Comparison of ENCODE assay signal across 8 mouse cellular contexts in genomic region chr14:79970165-79970564, GRCm38 (mm10). TPM values are rescaled to one million over a fixed set of nuclear protein-coding genes. Genes with fewer than 3 reads are reported as not detected.
DNase-seq lines count a peak whose midpoint lies in the region; ATAC-seq and TF ChIP-seq lines count a peak whose summit lies in the region.

No protein-coding gene starts in this region.

- TF ChIP-seq CTCF in layer of hippocampus, adult 2 months (conservative IDR thresholded peaks at IDR 0.05), result no peak
- no peak for TF ChIP-seq CTCF in intestine, postnatal 0 days (IDR thresholded peaks at IDR 0.05; ENCODE audit: low read depth)

- no peaks in the 10 kb centered on the region for H3K36me3 ChIP-seq in forebrain, embryonic 13.5 days (ENCODE audit: poor library complexity, severe bottlenecking)
- H3K36me3 ChIP-seq in forebrain, embryonic 12.5 days (replicated peaks), result no peaks in the 10 kb centered on the region
- H3K36me3 ChIP-seq in intestine, postnatal 0 days (ENCODE audit: control insufficient read depth, insufficient read depth), result no peaks in the 10 kb centered on the region
- no peaks in the 10 kb centered on the region for H3K36me3 ChIP-seq in liver, embryonic 11.5 days (ENCODE audit: control insufficient read depth, insufficient read depth, low read length)

- H3K4me1 ChIP-seq in forebrain, embryonic 13.5 days, result peaks cover 16% of the 10 kb centered on the region
- no peaks in the 10 kb centered on the region; the same call in 1 of the 2 replicates for H3K4me1 ChIP-seq in forebrain, embryonic 12.5 days
- no peaks in the 10 kb centered on the region for H3K4me1 ChIP-seq in intestine, postnatal 0 days (replicated peaks; ENCODE audit: control insufficient read depth, insufficient read depth, low read length)
- H3K4me1 ChIP-seq in liver, embryonic 11.5 days (replicated peaks; ENCODE audit: control insufficient read depth, insufficient read depth, low read length), result no peaks in the 10 kb centered on the region

- no peak overlapping the region for H3K4me2 ChIP-seq in forebrain, embryonic 13.5 days
- no peak overlapping the region for H3K4me2 ChIP-seq in forebrain, embryonic 12.5 days
- H3K4me2 ChIP-seq in intestine, postnatal 0 days (replicated peaks; ENCODE audit: low read depth), result no peak overlapping the region
- H3K4me2 ChIP-seq in liver, embryonic 11.5 days, result no peak overlapping the region

- H3K9ac ChIP-seq in forebrain, embryonic 13.5 days, result no peak overlapping the region
- no peak overlapping the region for H3K9ac ChIP-seq in forebrain, embryonic 12.5 days
- no peak overlapping the region for H3K9ac ChIP-seq in intestine, postnatal 0 days (ENCODE audit: low read depth, low read length)
- H3K9ac ChIP-seq in liver, embryonic 11.5 days (ENCODE audit: low read depth, low read length), result no peak overlapping the region

- no peaks in the 10 kb centered on the region for H3K9me3 ChIP-seq in forebrain, embryonic 13.5 days (replicated peaks)
- no peaks in the 10 kb centered on the region for H3K9me3 ChIP-seq in forebrain, embryonic 12.5 days
- H3K9me3 ChIP-seq in intestine, postnatal 0 days (ENCODE audit: control insufficient read depth), result no peaks in the 10 kb centered on the region
- no peaks in the 10 kb centered on the region for H3K9me3 ChIP-seq in liver, embryonic 11.5 days (ENCODE audit: control insufficient read depth, low read length)

- peak; percentile 84 for ATAC-seq in forebrain, embryonic 13.5 days
- ATAC-seq in forebrain, embryonic 12.5 days (ENCODE audit: low FRiP score), result no peak
- no peak for ATAC-seq in megakaryocyte-erythroid progenitor cell, adult 5-6 weeks (replicated peaks; ENCODE audit: low FRiP score, low TSS enrichment, poor library complexity, severe bottlenecking)
- no peak for ATAC-seq in intestine, postnatal 0 days
- no peak for ATAC-seq in liver, embryonic 11.5 days (replicated peaks; ENCODE audit: low FRiP score)

- H3K4me3 ChIP-seq in forebrain, embryonic 13.5 days, result no peak overlapping the region
- H3K4me3 ChIP-seq in forebrain, embryonic 12.5 days (replicated peaks), result no peak overlapping the region
- H3K4me3 ChIP-seq in layer of hippocampus, adult 2 months, result no peak overlapping the region
- no peak overlapping the region for H3K4me3 ChIP-seq in intestine, postnatal 0 days (ENCODE audit: low read depth, low read length)
- H3K4me3 ChIP-seq in liver, embryonic 11.5 days (ENCODE audit: low read depth, low read length), result no peak overlapping the region

- 69% methylated on average over 3 of the region's 3 CpGs for WGBS in forebrain, embryonic 13.5 days
- WGBS in forebrain, embryonic 12.5 days, result 81% methylated on average over 3 of the region's 3 CpGs
- WGBS in intestine, postnatal 0 days, result 78% methylated on average over 3 of the region's 3 CpGs
- WGBS in liver, embryonic 11.5 days, result 67% methylated on average over 3 of the region's 3 CpGs

- H3K27me3 ChIP-seq in forebrain, embryonic 13.5 days, result no peaks in the 10 kb centered on the region
- no peaks in the 10 kb centered on the region for H3K27me3 ChIP-seq in forebrain, embryonic 12.5 days
- H3K27me3 ChIP-seq in intestine, postnatal 0 days (replicated peaks; ENCODE audit: control insufficient read depth, insufficient read depth, low read length), result no peaks in the 10 kb centered on the region
- H3K27me3 ChIP-seq in liver, embryonic 11.5 days (replicated peaks; ENCODE audit: control insufficient read depth, insufficient read depth, low read length), result no peaks in the 10 kb centered on the region

- peak; percentile 15 for DNase-seq in ovary, adult 18-20 months (ENCODE audit: low spot score)
- DNase-seq in ovary, postnatal 10 days (ENCODE audit: low spot score), result no peak
- peak; percentile 54 to 70 for DNase-seq in layer of hippocampus, adult 2 months (ENCODE audit: low spot score in 2 of 2)
- DNase-seq in liver, embryonic 11.5 days (ENCODE audit: low spot score), result no peak

- 0 out of 2 replicates have a peak overlapping the region, but pooled peaks have one; percentile 35 for H3K27ac ChIP-seq in forebrain, embryonic 13.5 days
- H3K27ac ChIP-seq in forebrain, embryonic 12.5 days, result no peak overlapping the region
- H3K27ac ChIP-seq in layer of hippocampus, adult 2 months, result peak overlapping the region; percentile 69
- no peak overlapping the region for H3K27ac ChIP-seq in intestine, postnatal 0 days (ENCODE audit: low read depth, low read length)
- no peak overlapping the region for H3K27ac ChIP-seq in liver, embryonic 11.5 days (ENCODE audit: low read depth, low read length)

RNA-seq across cellular contexts. Expression of gene Olfm4, which starts 13.7 kb away (rescaled TPM):
- 0.56 and 0.62 TPM in 2 replicates for polyA plus RNA-seq in forebrain, embryonic 13.5 days (2015; fragmentation: Nextera tagmentation; extraction: Ambion mirVana)
- 0.41 and 0.42 TPM in 2 replicates for polyA plus RNA-seq in forebrain, embryonic 12.5 days (2016; fragmentation: Nextera tagmentation; extraction: Ambion mirVana)
- total RNA-seq in layer of hippocampus, adult 2 months (2021), result 1 to 10 TPM; 3.3 to 3.5 TPM
- total RNA-seq in megakaryocyte-erythroid progenitor cell, adult 5-6 weeks (2014; fragmentation: Nextera tagmentation), result not detected in 2 replicates
- total RNA-seq in megakaryocyte-erythroid progenitor cell, adult 5-6 weeks (2017), result 0.38 TPM in 1 of 2 replicates, not detected in the other
- 38.3 and 44.0 TPM in 2 replicates for polyA plus RNA-seq in intestine, postnatal 0 days (2015; fragmentation: Nextera tagmentation; extraction: Ambion mirVana)
- polyA plus RNA-seq in liver, embryonic 11.5 days (2014; fragmentation: Nextera tagmentation; extraction: Ambion mirVana), result 8.7 and 9.2 TPM in 2 replicates

Comparison
In these comparisons a context has a peak if more than half of its experiments do, and no peak if none do; other contexts are left out.
1. H3K27ac ChIP-seq: peak in forebrain, embryonic 13.5 days (single experiment) and layer of hippocampus, adult 2 months (single experiment); none in forebrain, embryonic 12.5 days (single experiment), intestine, postnatal 0 days (single experiment) and liver, embryonic 11.5 days (single experiment).
2. DNase-seq: peak in ovary, adult 18-20 months (single experiment) and layer of hippocampus, adult 2 months (2 of 2); none in ovary, postnatal 10 days (single experiment) and liver, embryonic 11.5 days (single experiment).